In the genomic region with DNA sequence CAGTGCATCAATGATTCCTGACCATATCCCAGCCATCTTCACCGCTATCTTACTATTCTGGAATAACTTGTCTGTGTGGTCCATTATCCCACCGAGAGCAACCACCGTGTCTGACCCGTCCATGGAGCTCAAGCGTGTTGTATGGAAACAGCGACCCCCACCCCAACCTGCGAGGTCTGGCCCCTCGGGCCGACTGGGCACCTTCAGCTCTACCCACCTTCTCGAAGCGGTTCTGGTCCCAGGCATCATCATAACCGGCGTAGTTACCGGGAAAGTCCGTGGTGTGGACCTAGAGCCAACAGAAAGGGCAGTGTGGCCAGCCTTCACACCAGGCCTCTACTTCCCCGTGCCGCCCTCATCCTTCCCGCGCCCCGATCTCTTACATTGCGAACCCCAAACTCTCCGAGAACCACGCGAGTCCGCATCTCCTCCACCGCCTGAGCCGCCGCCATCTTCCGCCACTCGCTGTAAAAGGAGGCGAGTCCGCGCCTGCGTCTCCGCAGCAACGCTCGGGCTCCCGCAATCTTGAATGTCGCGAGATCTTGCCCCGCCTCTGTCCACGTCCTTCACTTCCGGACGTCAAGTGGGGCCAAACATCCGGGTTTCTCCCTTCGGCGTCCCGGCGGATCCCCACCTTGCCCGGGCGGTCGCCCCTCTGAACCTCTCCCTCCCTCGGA, we compare ENCODE assay signal across 7 mouse cellular contexts. TPM values are rescaled to one million over a fixed set of nuclear protein-coding genes. Genes with fewer than 3 reads are reported as not detected.
A peak's percentile ranks its signal among the peaks of the same experiment; 100 is the strongest.
DNase-seq lines count a peak whose midpoint lies in the region; ATAC-seq and TF ChIP-seq lines count a peak whose summit lies in the region.

A gene (minus strand): TSS at position 543 of the 677 bp plus-strand sequence.
A gene (plus strand): TSS at position 569 of the 677 bp plus-strand sequence.

- peak within 1 kb of the TSS; percentile 84 for H3K27ac ChIP-seq in embryonic facial prominence, embryonic 12.5 days
- peak within 1 kb of the TSS; percentile 77 for H3K27ac ChIP-seq in kidney, adult 2 months (ENCODE audit: insufficient read depth, low read depth, low read length)
- peak within 1 kb of the TSS; percentile 69 for H3K27ac ChIP-seq in limb, embryonic 12.5 days
- peak within 1 kb of the TSS; percentile 83 for H3K27ac ChIP-seq in midbrain, embryonic 15.5 days
- H3K27ac ChIP-seq in spleen, adult 2 months (ENCODE audit: insufficient read depth, low read length) = peak within 1 kb of the TSS; percentile 79

- H3K4me1 ChIP-seq in embryonic facial prominence, embryonic 12.5 days = peaks cover 17% of the 10 kb centered on the region
- peaks cover 7% of the 10 kb centered on the region; the same call in 1 of the 2 replicates for H3K4me1 ChIP-seq in kidney, adult 2 months (ENCODE audit: control insufficient read depth, insufficient read depth, low read length)
- H3K4me1 ChIP-seq in limb, embryonic 12.5 days (replicated peaks) = peaks cover 20% of the 10 kb centered on the region
- H3K4me1 ChIP-seq in midbrain, embryonic 15.5 days = peaks cover 26% of the 10 kb centered on the region
- peaks cover 7% of the 10 kb centered on the region; the same call in 1 of the 2 replicates for H3K4me1 ChIP-seq in spleen, adult 2 months (ENCODE audit: control insufficient read depth, insufficient read depth, insufficient read length)

- under 1% methylated on average over 53 of the region's 53 CpGs for WGBS in embryonic facial prominence, embryonic 12.5 days
- under 1% methylated on average over 53 of the region's 53 CpGs for WGBS in kidney, adult 2 months
- under 1% methylated on average over 53 of the region's 53 CpGs for WGBS in limb, embryonic 12.5 days
- WGBS in midbrain, embryonic 15.5 days = under 1% methylated on average over 53 of the region's 53 CpGs
- WGBS in spleen, adult 2 months = under 1% methylated on average over 53 of the region's 53 CpGs

- ATAC-seq in embryonic facial prominence, embryonic 12.5 days (ENCODE audit: insufficient number of reproducible peaks, insufficient read depth, low FRiP score, low TSS enrichment) = peak; percentile 80
- peak; percentile 84 for ATAC-seq in limb, embryonic 12.5 days (ENCODE audit: insufficient number of reproducible peaks, insufficient read depth, low FRiP score, low TSS enrichment, low read depth)
- peak; percentile 94 for ATAC-seq in midbrain, embryonic 15.5 days (replicated peaks)

- peak; percentile 95 for DNase-seq in adrenal gland, postnatal 25 days
- DNase-seq in heart, adult 18-20 months = peak; percentile 97 to 98
- peak; percentile 97 for DNase-seq in kidney, adult 2 months
- DNase-seq in spleen, adult 2 months (ENCODE audit: low read depth in 1 of 2, low spot score in 2 of 2) = peak; percentile 83 to 96

- no peak for TF ChIP-seq CTCF in kidney, adult 2 months (conservative IDR thresholded peaks at IDR 0.05; ENCODE audit: insufficient read depth, insufficient read length, low read depth, low read length)
- TF ChIP-seq CTCF in spleen, adult 2 months (IDR thresholded peaks at IDR 0.05; ENCODE audit: extremely low read depth, insufficient read depth, insufficient read length, insufficient replicate concordance) = no peak

- peak within 1 kb of the TSS; percentile 94 for H3K9ac ChIP-seq in embryonic facial prominence, embryonic 12.5 days
- peak within 1 kb of the TSS; percentile 93 for H3K9ac ChIP-seq in limb, embryonic 12.5 days (replicated peaks)
- peak within 1 kb of the TSS; percentile 96 for H3K9ac ChIP-seq in midbrain, embryonic 15.5 days

- peaks cover 71% of the 10 kb centered on the region for H3K36me3 ChIP-seq in embryonic facial prominence, embryonic 12.5 days
- H3K36me3 ChIP-seq in kidney, adult 2 months (ENCODE audit: control insufficient read depth, insufficient read depth, low read length) = no peaks in the 10 kb centered on the region
- H3K36me3 ChIP-seq in limb, embryonic 12.5 days = peaks cover 79% of the 10 kb centered on the region
- peaks cover 58% of the 10 kb centered on the region for H3K36me3 ChIP-seq in midbrain, embryonic 15.5 days (replicated peaks)
- H3K36me3 ChIP-seq in spleen, adult 2 months (ENCODE audit: control insufficient read depth, insufficient read depth, low read length) = peaks cover 53% of the 10 kb centered on the region

- H3K4me2 ChIP-seq in embryonic facial prominence, embryonic 12.5 days (replicated peaks) = peak within 1 kb of the TSS; percentile 95
- peak within 1 kb of the TSS; percentile 93 for H3K4me2 ChIP-seq in limb, embryonic 12.5 days
- H3K4me2 ChIP-seq in midbrain, embryonic 15.5 days = peak within 1 kb of the TSS; percentile 79

- H3K4me3 ChIP-seq in embryonic facial prominence, embryonic 12.5 days = peak within 1 kb of the TSS; percentile 95
- H3K4me3 ChIP-seq in kidney, adult 2 months (ENCODE audit: insufficient read depth, low read depth, low read length) = peak within 1 kb of the TSS; percentile 95
- H3K4me3 ChIP-seq in limb, embryonic 12.5 days (replicated peaks) = peak within 1 kb of the TSS; percentile 77
- peak within 1 kb of the TSS; percentile 88 for H3K4me3 ChIP-seq in midbrain, embryonic 15.5 days
- H3K4me3 ChIP-seq in spleen, adult 2 months (ENCODE audit: extremely low read depth, insufficient read depth, insufficient read length) = peak within 1 kb of the TSS; percentile 96

- TF ChIP-seq POLR2A in kidney, adult 2 months (IDR thresholded peaks at IDR 0.05; ENCODE audit: low read depth, low read length) = peak; percentile 45
- peak; percentile 51 for TF ChIP-seq POLR2A in spleen, adult 2 months (IDR thresholded peaks at IDR 0.05; ENCODE audit: low read depth, low read length)

- no peaks in the 10 kb centered on the region for H3K9me3 ChIP-seq in embryonic facial prominence, embryonic 12.5 days
- H3K9me3 ChIP-seq in limb, embryonic 12.5 days = no peaks in the 10 kb centered on the region
- no peaks in the 10 kb centered on the region for H3K9me3 ChIP-seq in midbrain, embryonic 15.5 days

- H3K27me3 ChIP-seq in embryonic facial prominence, embryonic 12.5 days = no peaks in the 10 kb centered on the region
- H3K27me3 ChIP-seq in kidney, adult 2 months (replicated peaks; ENCODE audit: control insufficient read depth, insufficient read depth, low read length) = no peaks in the 10 kb centered on the region
- H3K27me3 ChIP-seq in limb, embryonic 12.5 days = no peaks in the 10 kb centered on the region
- H3K27me3 ChIP-seq in midbrain, embryonic 15.5 days (replicated peaks) = no peaks in the 10 kb centered on the region
- no peaks in the 10 kb centered on the region for H3K27me3 ChIP-seq in spleen, adult 2 months (ENCODE audit: control insufficient read depth, insufficient read depth, low read length)

RNA-seq across cellular contexts. Expression of the first gene that starts in this region (rescaled TPM):
- total RNA-seq in adrenal gland, postnatal 25 days (2021) = 96.4 and 123 TPM in 2 replicates
- 100 and 102 TPM in 2 replicates for polyA plus RNA-seq in embryonic facial prominence, embryonic 12.5 days (2016; fragmentation: Nextera tagmentation; extraction: Ambion mirVana)
- 10 to 100 TPM; 24.5 to 27.2 TPM for total RNA-seq in heart, adult 18-20 months (2021)
- 63.0 and 70.7 TPM in 2 replicates for polyA plus RNA-seq in kidney, adult 2 months (2012; rRNA removed)
- polyA plus RNA-seq in limb, embryonic 12.5 days (2016; fragmentation: Nextera tagmentation; extraction: Ambion mirVana) = 109 and 111 TPM in 2 replicates
- 71.6 and 78.4 TPM in 2 replicates for polyA plus RNA-seq in midbrain, embryonic 15.5 days (2015; fragmentation: Nextera tagmentation; extraction: Ambion mirVana)
- polyA plus RNA-seq in spleen, adult 2 months (2012; rRNA removed) = 30.0 and 33.6 TPM in 2 replicates

RNA-seq across cellular contexts. Expression of the second gene that starts in this region (rescaled TPM):
- total RNA-seq in adrenal gland, postnatal 25 days (2021) = 169 and 208 TPM in 2 replicates
- 82.5 and 86.2 TPM in 2 replicates for polyA plus RNA-seq in embryonic facial prominence, embryonic 12.5 days (2016; fragmentation: Nextera tagmentation; extraction: Ambion mirVana)
- total RNA-seq in heart, adult 18-20 months (2021) = 10 to 100 TPM; 73.6 to 77.5 TPM
- 246 and 292 TPM in 2 replicates for polyA plus RNA-seq in kidney, adult 2 months (2012; rRNA removed)
- polyA plus RNA-seq in limb, embryonic 12.5 days (2016; fragmentation: Nextera tagmentation; extraction: Ambion mirVana) = 65.6 and 73.5 TPM in 2 replicates
- 95.2 and 107 TPM in 2 replicates for polyA plus RNA-seq in midbrain, embryonic 15.5 days (2015; fragmentation: Nextera tagmentation; extraction: Ambion mirVana)
- 128 and 138 TPM in 2 replicates for polyA plus RNA-seq in spleen, adult 2 months (2012; rRNA removed)

Comparison
In these comparisons a context has a peak if more than half of its experiments do, and no peak if none do; other contexts are left out.
1. Peak in every context shown above with its lines: DNase-seq, ATAC-seq, H3K4me3 ChIP-seq and H3K27ac ChIP-seq.